Mouse (Mus musculus): ENCODE measurements around the gene Gm9507. TPM values are rescaled to one million over a fixed set of nuclear protein-coding genes. Genes with fewer than 3 reads are reported as not detected.
"Not testable (repeated sequence)": the region's sequence is repeated elsewhere in the genome, so short reads cannot be mapped to it uniquely, and the experiment has no call there.

Gene Gm9507
- total and polyA plus RNA-seq, 3 experiments = not detected

DNA sequence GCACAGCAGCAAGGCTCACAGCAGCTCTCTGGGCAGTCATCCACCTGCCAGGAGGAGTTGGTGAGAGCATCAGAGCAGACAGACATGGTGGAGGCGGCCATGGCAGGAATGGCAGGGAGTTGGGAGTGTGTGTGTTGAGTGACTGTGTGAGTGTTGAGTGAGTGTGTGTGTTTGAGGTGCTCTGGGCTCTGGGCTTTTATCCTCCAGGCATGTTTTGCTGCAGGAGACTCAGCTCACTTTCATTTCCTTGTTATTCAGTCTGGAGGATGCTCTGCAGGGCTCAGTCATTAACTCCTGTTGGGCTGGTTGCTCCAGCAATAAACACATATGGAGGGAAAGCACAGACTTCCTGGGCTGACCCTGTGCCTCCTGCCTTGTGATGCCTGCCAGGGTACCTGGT lies 34.8 kb downstream of the Gm9507 start, which contains the start of gene Gm7138:
Gene Gm7138, minus strand, starts transcription at position 101 of the 400 bp plus-strand sequence.
- not testable (repeated sequence) for H3K4me1 ChIP-seq (ENCODE audit: insufficient read depth, low read depth, low read length); ATAC-seq (ENCODE audit: extremely low read depth, insufficient number of reproducible peaks, low FRiP score, poor library complexity, severe bottlenecking); H3K27me3 ChIP-seq (ENCODE audit: insufficient read depth, low read length); H3K36me3 ChIP-seq (replicated peaks); DNase-seq (ENCODE audit: low spot score); H3K4me3 ChIP-seq (ENCODE audit: low read depth, low read length); H3K9me3 ChIP-seq (replicated peaks)

DNA sequence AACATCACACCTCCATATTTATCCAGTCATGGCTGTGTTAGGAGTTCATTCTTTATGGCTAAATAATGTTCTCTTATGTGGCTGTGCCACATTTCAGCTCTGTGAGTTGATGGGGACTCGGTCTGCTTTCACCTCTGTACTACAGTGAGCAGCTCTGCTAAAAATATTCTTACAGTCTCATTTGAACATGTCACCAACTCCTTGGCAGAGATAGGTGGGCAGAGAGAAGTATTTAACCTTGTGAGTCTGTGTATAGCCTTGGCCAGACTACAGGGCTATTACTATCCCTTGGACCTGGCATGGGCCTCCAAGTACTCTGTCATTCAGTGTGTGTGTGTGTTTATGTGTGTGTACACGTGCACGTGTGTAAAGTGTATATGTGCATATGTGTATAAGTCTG lies 39.5 kb downstream of the Gm9507 start:
- not testable (repeated sequence) for H3K4me1 ChIP-seq (ENCODE audit: insufficient read depth, low read depth, low read length); H3K9me3 ChIP-seq (replicated peaks); H3K36me3 ChIP-seq (replicated peaks); ATAC-seq (ENCODE audit: extremely low read depth, insufficient number of reproducible peaks, low FRiP score, poor library complexity, severe bottlenecking); DNase-seq (ENCODE audit: low spot score); H3K4me3 ChIP-seq (ENCODE audit: low read depth, low read length); H3K27me3 ChIP-seq (ENCODE audit: insufficient read depth, low read length)

DNA sequence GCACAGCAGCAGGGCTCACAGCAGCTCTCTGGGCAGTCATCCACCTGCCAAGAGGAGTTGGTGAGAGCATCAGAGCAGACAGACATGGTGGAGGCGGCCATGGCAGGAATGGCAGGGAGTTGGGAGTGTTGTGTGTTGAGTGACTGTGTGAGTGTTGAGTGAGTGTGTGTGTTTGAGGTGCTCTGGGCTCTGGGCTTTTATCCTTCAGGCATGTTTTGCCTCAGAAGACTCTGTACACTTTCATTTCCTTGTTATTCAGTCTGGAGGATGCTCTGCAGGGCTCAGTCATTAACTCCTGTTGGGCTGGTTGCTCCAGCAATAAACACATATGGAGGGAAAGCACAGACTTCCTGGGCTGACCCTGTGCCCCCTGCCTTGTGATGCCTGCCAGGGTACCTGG lies 40.4 kb downstream of the Gm9507 start, which contains the start of gene Gm3238:
Gene Gm3238, minus strand, starts transcription at position 101 of the 400 bp plus-strand sequence.
- not testable (repeated sequence) for DNase-seq (ENCODE audit: low spot score); H3K27me3 ChIP-seq (ENCODE audit: insufficient read depth, low read length); H3K4me3 ChIP-seq (ENCODE audit: low read depth, low read length); ATAC-seq (ENCODE audit: extremely low read depth, insufficient number of reproducible peaks, low FRiP score, poor library complexity, severe bottlenecking); H3K4me1 ChIP-seq (ENCODE audit: insufficient read depth, low read depth, low read length); H3K9me3 ChIP-seq (replicated peaks); H3K36me3 ChIP-seq (replicated peaks)

- Histone ChIP-seq H3K4me1 (ENCODE audit: insufficient read depth, low read depth, low read length) (no peaks in the 10 kb centered on the region), H3K27me3 (ENCODE audit: insufficient read depth, low read length) (peaks cover 6% of the 10 kb centered on the region; the same call in 1 of the 2 replicates), H3K9me3 (replicated peaks) (no peaks in the 10 kb centered on the region), H3K36me3 (replicated peaks) (no peaks in the 10 kb centered on the region), H3K4me3 (ENCODE audit: low read depth, low read length) (no peak overlapping the region)
- DNase-seq (ENCODE audit: low spot score) (no peak), ATAC-seq (ENCODE audit: extremely low read depth, insufficient number of reproducible peaks, low FRiP score, poor library complexity, severe bottlenecking) (no peak)
- TF ChIP-seq CTCF (IDR thresholded peaks at IDR 0.05; ENCODE audit: low read depth, low read length) = no peak
- TF ChIP-seq TAL1 (conservative IDR thresholded peaks at IDR 0.05; ENCODE audit: low read depth, low read length) = no peak
- TF ChIP-seq POLR2AphosphoS5 (IDR thresholded peaks at IDR 0.05; ENCODE audit: insufficient replicate concordance, low read depth, low read length) = no peak
Measured at GRCm38 (mm10) chr10:77769727-77770126, 41.9 kb downstream of the Gm9507 start.

Other genes starting within 250 kb of the Gm9507 start
Only the 20 nearest of the 33 such genes appear.
- not detected in 2 replicates for gene Gm10024, start 100.4 kb downstream of the Gm9507 start, total RNA-seq (2014; fragmentation: Nextera tagmentation)
- gene Gm10024, start 100.4 kb downstream of the Gm9507 start, total RNA-seq (2017) = not detected in 2 replicates
- not detected in 2 replicates for gene Gm10024, start 100.4 kb downstream of the Gm9507 start, polyA plus RNA-seq (2012)
- gene Gm10142, start 96.0 kb downstream of the Gm9507 start, total RNA-seq (2014; fragmentation: Nextera tagmentation) = not detected in 2 replicates
- not detected in 2 replicates for gene Gm10142, start 96.0 kb downstream of the Gm9507 start, total RNA-seq (2017)
- not detected in 2 replicates for gene Gm10142, start 96.0 kb downstream of the Gm9507 start, polyA plus RNA-seq (2012)
- gene Krtap12-1, start 91.2 kb downstream of the Gm9507 start, total RNA-seq (2014; fragmentation: Nextera tagmentation) = not detected in 2 replicates
- not detected in 2 replicates for gene Krtap12-1, start 91.2 kb downstream of the Gm9507 start, total RNA-seq (2017)
- not detected in 2 replicates for gene Krtap12-1, start 91.2 kb downstream of the Gm9507 start, polyA plus RNA-seq (2012)
- gene Gm10100, start 85.4 kb downstream of the Gm9507 start, total RNA-seq (2014; fragmentation: Nextera tagmentation) = not detected in 2 replicates
- gene Gm10100, start 85.4 kb downstream of the Gm9507 start, total RNA-seq (2017) = not detected in 2 replicates
- gene Gm10100, start 85.4 kb downstream of the Gm9507 start, polyA plus RNA-seq (2012) = not detected in 2 replicates
- gene Gm18596, start 69.2 kb downstream of the Gm9507 start, total RNA-seq (2014; fragmentation: Nextera tagmentation) = not detected in 2 replicates
- not detected in 2 replicates for gene Gm18596, start 69.2 kb downstream of the Gm9507 start, total RNA-seq (2017)
- not detected in 2 replicates for gene Gm18596, start 69.2 kb downstream of the Gm9507 start, polyA plus RNA-seq (2012)
- not detected in 2 replicates for gene Gm9736, start 60.5 kb downstream of the Gm9507 start, total RNA-seq (2014; fragmentation: Nextera tagmentation)
- gene Gm9736, start 60.5 kb downstream of the Gm9507 start, total RNA-seq (2017) = 0.22 TPM in 1 of 2 replicates, not detected in the other
- gene Gm9736, start 60.5 kb downstream of the Gm9507 start, polyA plus RNA-seq (2012) = not detected in 2 replicates
- gene Gm3233, start 52.2 kb downstream of the Gm9507 start, total RNA-seq (2014; fragmentation: Nextera tagmentation) = not detected in 2 replicates
- 0.33 TPM in 1 of 2 replicates, not detected in the other for gene Gm3233, start 52.2 kb downstream of the Gm9507 start, total RNA-seq (2017)
- not detected in 2 replicates for gene Gm3233, start 52.2 kb downstream of the Gm9507 start, polyA plus RNA-seq (2012)
- gene Gm3238, start 40.5 kb downstream of the Gm9507 start, total RNA-seq (2014; fragmentation: Nextera tagmentation) = not detected in 2 replicates
- 0.22 TPM in 1 of 2 replicates, not detected in the other for gene Gm3238, start 40.5 kb downstream of the Gm9507 start, total RNA-seq (2017)
- gene Gm3238, start 40.5 kb downstream of the Gm9507 start, polyA plus RNA-seq (2012) = not detected in 2 replicates
- not detected in 2 replicates for gene Gm7138, start 34.9 kb downstream of the Gm9507 start, total RNA-seq (2014; fragmentation: Nextera tagmentation)
- 0.33 TPM in 1 of 2 replicates, not detected in the other for gene Gm7138, start 34.9 kb downstream of the Gm9507 start, total RNA-seq (2017)
- gene Gm7138, start 34.9 kb downstream of the Gm9507 start, polyA plus RNA-seq (2012) = not detected in 2 replicates
- not detected in 2 replicates for gene Gm3250, start 29.3 kb downstream of the Gm9507 start, total RNA-seq (2014; fragmentation: Nextera tagmentation)
- not detected in 2 replicates for gene Gm3250, start 29.3 kb downstream of the Gm9507 start, total RNA-seq (2017)
- not detected in 2 replicates for gene Gm3250, start 29.3 kb downstream of the Gm9507 start, polyA plus RNA-seq (2012)
- gene Gm7137, start 23.6 kb downstream of the Gm9507 start, total RNA-seq (2014; fragmentation: Nextera tagmentation) = not detected in 2 replicates
- gene Gm7137, start 23.6 kb downstream of the Gm9507 start, total RNA-seq (2017) = not detected in 2 replicates
- gene Gm7137, start 23.6 kb downstream of the Gm9507 start, polyA plus RNA-seq (2012) = not detected in 2 replicates
- not detected in 2 replicates for gene Gm9639, start 16.8 kb downstream of the Gm9507 start, total RNA-seq (2014; fragmentation: Nextera tagmentation)
- gene Gm9639, start 16.8 kb downstream of the Gm9507 start, total RNA-seq (2017) = not detected in 2 replicates
- gene Gm9639, start 16.8 kb downstream of the Gm9507 start, polyA plus RNA-seq (2012) = not detected in 2 replicates
- gene Gm19668, start 12.7 kb downstream of the Gm9507 start, total RNA-seq (2014; fragmentation: Nextera tagmentation) = not detected in 2 replicates
- 0.16 TPM in 1 of 2 replicates, not detected in the other for gene Gm19668, start 12.7 kb downstream of the Gm9507 start, total RNA-seq (2017)
- gene Gm19668, start 12.7 kb downstream of the Gm9507 start, polyA plus RNA-seq (2012) = not detected in 2 replicates
- not detected in 2 replicates for gene Gm2696, start 2.8 kb upstream of the Gm9507 start, total RNA-seq (2014; fragmentation: Nextera tagmentation)
- not detected in 2 replicates for gene Gm2696, start 2.8 kb upstream of the Gm9507 start, total RNA-seq (2017)
- gene Gm2696, start 2.8 kb upstream of the Gm9507 start, polyA plus RNA-seq (2012) = not detected in 2 replicates
- not detected in 2 replicates for gene Krtap10-4, start 15.3 kb upstream of the Gm9507 start, total RNA-seq (2014; fragmentation: Nextera tagmentation)
- not detected in 2 replicates for gene Krtap10-4, start 15.3 kb upstream of the Gm9507 start, total RNA-seq (2017)
- gene Krtap10-4, start 15.3 kb upstream of the Gm9507 start, polyA plus RNA-seq (2012) = not detected in 2 replicates
- gene Krtap10-10, start 24.1 kb upstream of the Gm9507 start, total RNA-seq (2014; fragmentation: Nextera tagmentation) = not detected in 2 replicates
- 0.49 TPM in 1 of 2 replicates, not detected in the other for gene Krtap10-10, start 24.1 kb upstream of the Gm9507 start, total RNA-seq (2017)
- gene Krtap10-10, start 24.1 kb upstream of the Gm9507 start, polyA plus RNA-seq (2012) = not detected in 2 replicates
- not detected in 2 replicates for gene Gm36176, start 35.0 kb upstream of the Gm9507 start, total RNA-seq (2014; fragmentation: Nextera tagmentation)
- not detected in 2 replicates for gene Gm36176, start 35.0 kb upstream of the Gm9507 start, total RNA-seq (2017)
- not detected in 2 replicates for gene Gm36176, start 35.0 kb upstream of the Gm9507 start, polyA plus RNA-seq (2012)
- not detected in 2 replicates for gene Gm10318, start 41.0 kb upstream of the Gm9507 start, total RNA-seq (2014; fragmentation: Nextera tagmentation)
- gene Gm10318, start 41.0 kb upstream of the Gm9507 start, total RNA-seq (2017) = 0.23 TPM in 1 of 2 replicates, not detected in the other
- not detected in 2 replicates for gene Gm10318, start 41.0 kb upstream of the Gm9507 start, polyA plus RNA-seq (2012)
- not detected in 2 replicates for gene Gm3285, start 50.1 kb upstream of the Gm9507 start, total RNA-seq (2014; fragmentation: Nextera tagmentation)
- gene Gm3285, start 50.1 kb upstream of the Gm9507 start, total RNA-seq (2017) = not detected in 2 replicates
- not detected in 2 replicates for gene Gm3285, start 50.1 kb upstream of the Gm9507 start, polyA plus RNA-seq (2012)
- gene Lrrc3, start 90.7 kb upstream of the Gm9507 start, total RNA-seq (2014; fragmentation: Nextera tagmentation) = not detected in 2 replicates
- 0.05 and 0.06 TPM in 2 replicates for gene Lrrc3, start 90.7 kb upstream of the Gm9507 start, total RNA-seq (2017)
- gene Lrrc3, start 90.7 kb upstream of the Gm9507 start, polyA plus RNA-seq (2012) = 0.01 TPM in 1 of 2 replicates, not detected in the other

All from G1E (cell line).